Mouse (Mus musculus) B cell, adult 67 days (primary cell): ENCODE measurements around the gene Jak3. TPM values are rescaled to one million over a fixed set of nuclear protein-coding genes. Genes with fewer than 3 reads are reported as not detected.

Experiments
- total RNA-seq, 2 experiments: library from RNA; stranded (reverse); gene quantifications; 4 replicates each; pipeline ENCODE4 v1.2.4; 2023

The Jak3 gene
- 10 to 100 TPM; 81.2 to 87.3 TPM for total RNA-seq

DNA sequence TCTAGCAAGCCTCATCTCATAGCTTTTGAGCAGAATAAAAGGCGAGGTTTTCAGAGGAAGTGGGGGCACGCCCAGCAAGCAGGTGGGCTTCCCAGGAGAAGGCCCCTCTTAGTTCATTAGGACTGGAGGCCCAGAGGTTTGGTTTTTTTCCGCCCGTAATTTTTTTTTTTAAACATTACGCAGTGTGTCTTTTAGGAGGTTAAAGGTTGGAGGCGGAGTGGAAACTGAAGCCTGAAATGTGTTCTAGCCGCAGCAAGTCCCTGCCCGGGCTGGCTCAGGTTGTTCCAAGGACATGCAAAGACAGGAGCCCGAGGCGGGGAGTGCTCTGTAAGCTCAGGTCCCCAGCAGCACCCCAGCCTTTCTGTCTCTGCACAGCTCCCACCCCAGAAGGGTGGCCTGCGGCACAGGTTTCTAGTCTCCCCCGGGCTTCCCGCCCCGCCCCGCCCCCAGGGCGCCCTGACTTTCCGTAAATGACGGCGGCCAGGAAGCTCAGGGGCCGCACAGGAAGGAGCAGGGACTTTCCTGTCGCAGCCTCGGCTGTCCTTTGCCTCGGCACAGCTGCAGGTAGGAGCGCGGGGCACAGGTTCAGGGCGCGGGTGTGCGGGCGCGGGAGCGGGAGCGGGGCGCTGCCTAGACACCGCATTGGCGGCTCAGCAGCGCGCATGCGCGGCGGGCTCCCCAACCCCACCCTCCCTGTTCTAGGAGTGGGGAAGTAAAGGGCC lies at the start of gene Jak3:
TSS of gene Jak3 (plus strand) at position 277 of the 722 bp plus-strand sequence.

DNA sequence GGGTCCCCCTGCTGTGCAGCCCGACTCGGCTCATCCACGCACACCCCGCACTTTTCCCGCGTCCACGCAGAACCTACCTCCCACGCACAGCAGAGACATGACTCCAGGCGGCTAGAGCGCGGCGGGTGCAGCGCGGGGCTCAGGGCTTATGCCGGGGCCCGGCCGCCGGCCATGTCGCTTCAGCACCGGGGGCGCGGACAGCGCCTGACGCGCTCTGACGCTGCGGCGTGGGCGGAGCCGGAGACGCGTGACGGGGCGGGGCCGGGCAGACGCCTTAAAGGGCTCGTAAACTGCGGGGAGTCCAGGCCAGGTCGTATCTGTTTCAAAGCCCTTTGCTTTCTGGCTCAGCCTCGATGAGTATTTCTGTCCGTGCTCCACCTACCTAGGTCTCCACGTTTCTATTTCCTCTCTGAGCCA lies 4.5 kb upstream of the Jak3 start, which contains the start of gene Unc13a:
TSS of gene Unc13a (minus strand) at position 209 of the 417 bp plus-strand sequence.

DNA sequence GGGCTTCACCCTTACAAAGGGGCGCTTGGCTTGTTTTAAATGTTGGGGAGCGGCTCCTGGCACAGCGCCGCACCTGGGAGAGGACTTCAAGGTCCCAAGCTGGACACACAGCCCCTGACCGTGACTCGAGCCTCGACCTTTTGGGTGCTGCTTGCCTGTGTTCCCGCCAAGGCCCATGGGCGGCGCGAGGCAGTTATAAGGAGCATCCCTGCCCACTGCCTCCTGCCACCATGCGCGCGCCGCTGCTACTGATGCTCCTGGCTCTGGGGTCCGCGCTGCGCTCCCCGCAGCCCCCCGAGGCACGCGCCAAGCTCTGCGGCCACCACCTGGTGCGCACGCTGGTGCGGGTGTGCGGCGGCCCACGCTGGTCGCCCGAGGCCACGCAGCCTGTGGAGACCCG lies 12.9 kb downstream of the Jak3 start, which contains the start of gene Insl3:
TSS of gene Insl3 (plus strand) at position 187 of the 400 bp plus-strand sequence.

DNA sequence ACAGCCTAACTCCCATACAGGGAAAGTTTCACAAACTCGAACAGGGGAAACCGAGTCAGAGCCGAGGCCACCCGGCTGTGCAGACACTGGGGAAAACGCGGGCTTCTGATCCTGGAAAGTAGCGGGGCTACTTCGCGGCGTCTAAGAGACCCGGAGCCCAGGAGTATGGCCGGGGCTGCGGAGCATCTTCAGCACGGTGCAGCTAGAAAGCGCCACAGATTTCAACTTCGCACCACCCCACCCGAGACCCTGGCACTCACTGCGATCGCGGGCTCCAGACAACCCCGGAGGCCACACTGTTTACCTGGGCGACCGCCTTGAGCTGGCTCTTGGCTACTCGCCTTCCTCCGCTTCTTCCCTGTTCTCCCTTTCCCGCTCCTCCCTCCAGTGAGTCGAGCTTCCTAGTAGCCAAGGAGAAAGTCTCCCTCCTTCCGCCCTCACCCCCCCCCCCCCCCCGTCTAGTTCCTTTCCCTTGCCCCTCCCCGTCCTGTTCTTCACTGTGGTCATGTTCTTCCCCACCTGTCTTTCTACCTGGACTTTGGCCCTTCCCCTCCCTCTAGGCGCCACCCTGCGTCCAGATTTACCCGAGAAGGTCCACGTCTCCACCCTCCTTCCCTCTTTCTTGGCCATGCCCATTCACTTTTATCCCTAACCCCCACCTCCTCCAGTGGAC lies 25.5 kb downstream of the Jak3 start, which contains the start of gene B3gnt3:
TSS of gene B3gnt3 (minus strand) at position 376 of the 673 bp plus-strand sequence.

DNA sequence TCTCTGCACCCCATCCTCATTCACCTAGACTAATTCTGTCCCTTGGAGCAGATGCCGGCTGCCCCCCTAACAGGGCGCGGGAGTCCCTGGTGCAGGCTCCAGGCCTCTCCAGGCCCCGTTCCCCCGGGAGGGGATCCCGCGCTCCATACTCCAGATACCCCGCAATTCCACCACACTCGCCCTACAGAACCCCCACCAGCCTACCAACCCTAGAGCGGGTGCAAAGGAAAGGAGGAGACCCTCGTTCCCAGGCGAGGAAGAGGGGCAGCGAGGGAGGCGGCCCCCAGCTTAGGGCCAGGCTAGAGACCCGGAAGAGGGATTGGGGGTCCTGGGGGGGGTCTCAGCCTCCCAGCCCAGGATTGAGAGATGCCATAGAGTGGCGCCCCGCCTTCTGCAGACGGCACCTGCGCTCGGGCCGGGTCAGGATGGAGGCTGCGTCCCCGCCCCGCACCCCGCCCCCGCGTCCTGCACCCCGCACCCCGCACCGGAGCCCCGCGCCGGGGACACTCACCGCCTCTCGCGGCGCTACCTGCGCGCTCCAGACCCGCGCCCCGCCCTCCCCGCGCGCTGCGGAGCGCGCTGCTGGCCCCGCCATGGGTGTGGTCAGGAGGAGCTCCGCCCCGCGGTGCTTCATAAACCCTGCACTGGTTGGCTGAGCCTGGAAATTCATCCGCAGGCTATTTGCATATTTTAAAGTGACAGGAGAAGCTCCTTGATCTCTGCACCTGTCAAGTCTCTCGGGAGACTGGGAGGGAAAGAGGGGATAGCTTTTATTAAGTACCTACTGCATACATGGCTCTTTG lies 49.2 kb downstream of the Jak3 start, which contains the start of gene Fcho1:
TSS of gene Fcho1 (minus strand) at position 595 of the 803 bp plus-strand sequence.

Other genes starting within 250 kb of the Jak3 start
- gene Abhd8, start 212.6 kb upstream of the Jak3 start, total RNA-seq, result 10 to 100 TPM; 11.8 to 15.0 TPM
- gene Mrpl34, start 211.3 kb upstream of the Jak3 start, total RNA-seq, result 10 to 100 TPM; 32.9 to 38.4 TPM
- gene Dda1, start 207.1 kb upstream of the Jak3 start, total RNA-seq, result 100 to 1,000 TPM; 113 to 125 TPM
- gene Ano8, start 190.3 kb upstream of the Jak3 start, total RNA-seq, result 10 to 100 TPM; 13.9 to 14.8 TPM
- gene Gtpbp3, start 188.2 kb upstream of the Jak3 start, total RNA-seq, result 10 to 100 TPM; 22.3 to 22.4 TPM
- gene Plvap, start 164.5 kb upstream of the Jak3 start, total RNA-seq, result under 1 TPM in 1 of 2 experiments, not detected in 1; 0.27 TPM
- not detected for gene Ccdc194, start 150.6 kb upstream of the Jak3 start, total RNA-seq
- gene Bst2, start 138.8 kb upstream of the Jak3 start, total RNA-seq, result 10 to 100 TPM; 24.4 to 37.1 TPM
- gene Mvb12a, start 133.4 kb upstream of the Jak3 start, total RNA-seq, result 10 to 100 TPM; 47.0 to 50.1 TPM
- not detected for gene Tmem221, start 117.4 kb upstream of the Jak3 start, total RNA-seq
- not detected for gene Nxnl1, start 109.7 kb upstream of the Jak3 start, total RNA-seq
- gene Slc27a1, start 107.4 kb upstream of the Jak3 start, total RNA-seq, result 10 to 100 TPM; 10.2 to 10.8 TPM
- 100 to 1,000 TPM; 106 to 110 TPM for gene Pgls, start 84.1 kb upstream of the Jak3 start, total RNA-seq
- gene Fam129c, start 78.6 kb upstream of the Jak3 start, total RNA-seq, result 100 to 1,000 TPM; 128 to 172 TPM
- 100 to 1,000 TPM; 126 to 133 TPM for gene Colgalt1, start 65.3 kb upstream of the Jak3 start, total RNA-seq
- 1 to 10 TPM in 1 of 2 experiments, under 1 TPM in 1; 0.12 to 1.9 TPM for gene Unc13a, start 4.5 kb upstream of the Jak3 start, total RNA-seq
- gene Insl3, start 12.9 kb downstream of the Jak3 start, total RNA-seq, result 10 to 100 TPM; 31.2 to 43.9 TPM
- gene B3gnt3, start 25.5 kb downstream of the Jak3 start, total RNA-seq, result under 1 TPM; 0.70 to 0.83 TPM
- 100 to 1,000 TPM; 204 to 208 TPM for gene Fcho1, start 49.4 kb downstream of the Jak3 start, total RNA-seq
- 10 to 100 TPM in 1 of 2 experiments, 1 to 10 TPM in 1; 7.7 to 15.4 TPM for gene Zfp709, start 205.7 kb downstream of the Jak3 start, total RNA-seq
- gene Zfp882, start 232.3 kb downstream of the Jak3 start, total RNA-seq, result 10 to 100 TPM in 1 of 2 experiments, 1 to 10 TPM in 1; 9.3 to 15.1 TPM
- gene Zfp617, start 232.3 kb downstream of the Jak3 start, total RNA-seq, result 10 to 100 TPM; 17.0 to 24.0 TPM